Mouse (Mus musculus): ENCODE results near the gene Baiap2l1.

DNA sequence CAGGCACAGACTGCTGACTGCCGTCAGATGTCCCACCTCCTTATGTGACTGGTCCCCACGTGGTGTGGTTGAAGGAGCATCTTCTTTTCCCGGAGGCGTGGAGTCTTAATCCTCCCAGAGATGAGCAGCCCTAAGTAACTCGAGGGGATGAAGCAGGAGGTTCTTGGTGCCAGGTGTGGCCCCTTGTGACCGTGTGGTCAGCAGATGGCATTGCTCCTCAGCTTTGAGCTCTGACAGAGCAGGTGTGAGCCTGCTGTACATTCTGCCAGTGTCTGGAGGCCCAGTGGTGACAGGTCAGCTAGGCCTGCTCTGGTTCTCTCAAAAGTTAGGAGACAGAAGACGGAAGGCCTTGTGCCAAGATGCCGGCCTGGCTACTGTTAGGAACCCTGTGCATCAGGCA is 97.4 kb downstream of the Baiap2l1 start:
- TF ChIP-seq POLR2A (IDR thresholded peaks at IDR 0.05; ENCODE audit: control insufficient read depth, extremely low read depth, insufficient read depth, low read length, poor library complexity): no peak
- no peak for TF ChIP-seq CTCF (IDR thresholded peaks at IDR 0.05; ENCODE audit: borderline replicate concordance, control insufficient read depth, extremely low read depth, insufficient read depth, low read length, poor library complexity)

Measured in thymus, adult 2 months (tissue).